Mouse (Mus musculus): ENCODE measurements at regions not wholly inside any gene's neighbourhood (a gene's known extent, or its start where the extent isn't known, plus 50 kb on each side); places are given as distances from the start of the nearest gene placed in this dataset.

DNA sequence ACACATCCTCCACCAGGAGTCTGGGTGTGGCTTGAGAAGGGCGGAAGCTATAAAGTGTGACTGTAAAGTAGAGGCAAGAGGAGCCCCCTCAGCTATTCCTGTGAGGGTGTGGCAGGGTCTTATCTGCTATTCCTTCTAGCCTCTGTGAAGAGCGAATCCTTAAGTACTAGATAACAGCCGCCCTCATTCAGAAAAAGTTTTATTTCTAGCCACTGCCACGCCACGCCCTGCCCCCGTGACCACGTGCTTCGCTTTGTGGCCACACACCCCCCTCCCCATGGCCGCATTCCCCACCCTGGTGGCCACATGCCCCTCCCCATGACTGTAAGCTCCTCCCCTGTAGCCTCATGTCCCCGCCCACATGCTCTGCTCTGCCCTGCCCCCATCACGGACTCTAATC lies 218.9 kb upstream of the A430005L14Rik start:
- TF ChIP-seq POLR2A (IDR thresholded peaks at IDR 0.05; ENCODE audit: extremely low read depth, insufficient read depth, low read length) (no peak), CTCF (IDR thresholded peaks at IDR 0.05; ENCODE audit: low read depth, low read length) (no peak)

Data from liver, adult 2 months (tissue).